Mouse (Mus musculus) forebrain, postnatal 0 days (tissue): ENCODE results near the gene Gm21616. TPM values are rescaled to one million over a fixed set of nuclear protein-coding genes. Genes with fewer than 3 reads are reported as not detected.
"Not testable (repeated sequence)": the region's sequence is repeated elsewhere in the genome, so short reads cannot be mapped to it uniquely, and the experiment has no call there.

ENCODE experiments used
- ATAC-seq: fragments of 200-750 bp; cut with Nextera tagmentation; 2 replicates; pipeline ENCODE4 v1.8.0; 2017; ENCODE audit warnings: mild to moderate bottlenecking, moderate library complexity
- DNase-seq: peaks from one replicate; pipeline ENCODE4 v3.0.0-alpha.2; 2015
- H3K27ac ChIP-seq: fragments of 300-500 bp; sonication (generic); 2 replicates; pipeline ENCODE4 v1.5.1; 2014; ENCODE audit warnings: low read depth, mild to moderate bottlenecking, antibody characterized with exemption, low read length, moderate library complexity, mixed read lengths
- H3K27me3 ChIP-seq: fragments of 300-500 bp; sonication (generic); 2 replicates; pipeline ENCODE4 v1.6.1; 2014; ENCODE audit warnings: mild to moderate bottlenecking, low read length, mixed read lengths; ENCODE audit not compliant: insufficient read depth
- H3K36me3 ChIP-seq: fragments of 300-500 bp; sonication (generic); 2 replicates; pipeline ENCODE4 v1.6.1; 2014; ENCODE audit warnings: mild to moderate bottlenecking, moderate library complexity; ENCODE audit not compliant: insufficient read depth
- H3K4me1 ChIP-seq: fragments of 300-500 bp; sonication (generic); 2 replicates; pipeline ENCODE4 v1.6.1; 2014; ENCODE audit warnings: antibody characterized with exemption; ENCODE audit not compliant: insufficient read depth
- H3K4me2 ChIP-seq: fragments of 300-500 bp; sonication (generic); 2 replicates; pipeline ENCODE4 v1.6.1; 2014; ENCODE audit warnings: low read depth, mild to moderate bottlenecking, moderate library complexity
- H3K4me3 ChIP-seq: fragments of 300-500 bp; sonication (generic); 2 replicates; pipeline ENCODE4 v1.5.1; 2014; ENCODE audit warnings: low read depth, low read length, mixed read lengths
- H3K9ac ChIP-seq: fragments of 300-500 bp; sonication (generic); 2 replicates; pipeline ENCODE4 v1.6.1; 2014; ENCODE audit warnings: mild to moderate bottlenecking
- H3K9me3 ChIP-seq: fragments of 300-500 bp; sonication (generic); 2 replicates; pipeline ENCODE4 v1.6.1; 2016; ENCODE audit warnings: low read length
- WGBS: fragments of 180-500 bp; shearing (Covaris S2); extraction: QIAGEN DNeasy Blood & Tissue Kit; methylation state at CpG from one replicate; pipeline ENCODE4 v1.1.7; 2014; 5-methylcytosine and 5-hydroxymethylcytosine counted together
- polyA plus RNA-seq: library from polyadenylated mRNA; unstranded; fragments of >200 nt; fragmentation: Nextera tagmentation; extraction: Ambion mirVana; gene quantifications from 2 replicates; pipeline ENCODE4 v1.2.1, GENCODE M21; 2015
- total RNA-seq: library from RNA; depleted of rRNA; stranded (reverse); fragments of >200 nt; gene quantifications from 2 replicates; pipeline ENCODE4 v1.2.3, GENCODE M21; 2014; rRNA removed

The Gm21616 gene
- total RNA-seq (not detected in 2 replicates), polyA plus RNA-seq (not detected in 2 replicates)

GRCm38 (mm10) chrX:125435242-125435641 lies at the start of gene Gm21616:
Gene Gm21616, plus strand, starts transcription at chrX:125435542.
- H3K27ac ChIP-seq, H3K4me2 ChIP-seq, H3K27me3 ChIP-seq, H3K36me3 ChIP-seq, DNase-seq, H3K9me3 ChIP-seq, ATAC-seq, H3K4me3 ChIP-seq, H3K9ac ChIP-seq, H3K4me1 ChIP-seq: not testable (repeated sequence)
- WGBS = no CpG with 5 or more reads among the region's 4 CpGs
